ENCODE assay signal across 9 mouse cellular contexts in genomic region chr5:120698801-120699391, GRCm38 (mm10). TPM values are rescaled to one million over a fixed set of nuclear protein-coding genes. Genes with fewer than 3 reads are reported as not detected.
DNase-seq lines count a peak whose midpoint lies in the region; ATAC-seq lines count a peak whose summit lies in the region.
"Had no signal": no experiment of that assay in that cellular context is flagged by ENCODE, and none has a peak within 500 bp of the region (broad histone marks: within the 10 kb centered on the region; RNA-seq: fewer than 3 reads in every experiment).

No protein-coding gene starts in this region.

- peak; percentile 38 for DNase-seq in lung, postnatal 14 days
- no peak for DNase-seq in lung, postnatal 25 days (ENCODE audit: low spot score)
- DNase-seq in cerebellum, adult 11-12 months: peak; percentile 70
- no peak for DNase-seq in hindbrain, embryonic 11.5 days (ENCODE audit: low spot score)
- peak; percentile 91 for DNase-seq in retina, postnatal 1 day
- DNase-seq in spleen, adult 18-20 months: no peak
- no peak for DNase-seq in heart, embryonic 10.5 days (ENCODE audit: low spot score)
- DNase-seq in B cell, adult 2 months: no peak

- peaks cover 4% of the 10 kb centered on the region; the same call in 1 of the 2 replicates for H3K4me1 ChIP-seq in hindbrain, embryonic 11.5 days (replicated peaks; ENCODE audit: control insufficient read depth, insufficient read depth, low read length)
- H3K4me1 ChIP-seq in heart, embryonic 10.5 days: peaks cover 18% of the 10 kb centered on the region

- no peak for ATAC-seq in hindbrain, embryonic 11.5 days (ENCODE audit: low FRiP score)
- ATAC-seq: Patski had no signal

- peaks cover 25% of the 10 kb centered on the region for H3K27me3 ChIP-seq in hindbrain, embryonic 11.5 days (ENCODE audit: control insufficient read depth, insufficient read depth, low read length)
- peaks cover 96% of the 10 kb centered on the region for H3K27me3 ChIP-seq in heart, embryonic 10.5 days (ENCODE audit: insufficient read depth, poor library complexity, severe bottlenecking)

- no peaks in the 10 kb centered on the region for H3K36me3 ChIP-seq in hindbrain, embryonic 11.5 days (ENCODE audit: control insufficient read depth, insufficient read depth, low read length)
- no peaks in the 10 kb centered on the region for H3K36me3 ChIP-seq in heart, embryonic 10.5 days

- H3K4me3 ChIP-seq in hindbrain, embryonic 11.5 days (ENCODE audit: low read depth, low read length): no peak overlapping the region
- no peak overlapping the region for H3K4me3 ChIP-seq in heart, embryonic 10.5 days

- H3K9ac ChIP-seq in hindbrain, embryonic 11.5 days (ENCODE audit: low read depth, low read length): no peak overlapping the region

- H3K27ac ChIP-seq in hindbrain, embryonic 11.5 days (ENCODE audit: low read depth, low read length): peak overlapping the region; percentile 45; the same call in 1 of the 2 replicates
- H3K27ac ChIP-seq in heart, embryonic 10.5 days: no peak overlapping the region

- 49% methylated on average over 16 of the region's 16 CpGs for WGBS in hindbrain, embryonic 11.5 days
- whole genome bisulfite sequencing in heart, embryonic 10.5 days: 54% methylated on average over 16 of the region's 16 CpGs

- no peak overlapping the region for H3K4me2 ChIP-seq in hindbrain, embryonic 11.5 days (replicated peaks; ENCODE audit: low read depth, low read length)

- no peaks in the 10 kb centered on the region for H3K9me3 ChIP-seq in hindbrain, embryonic 11.5 days (ENCODE audit: control insufficient read depth, low read length)
- no peaks in the 10 kb centered on the region for H3K9me3 ChIP-seq in heart, embryonic 10.5 days

RNA-seq across cellular contexts. Expression of gene Dtx1, which starts 12.8 kb away (rescaled TPM):
- 4.6 and 5.0 TPM in 2 replicates for polyA plus RNA-seq in hindbrain, embryonic 11.5 days (2014; fragmentation: Nextera tagmentation; extraction: Ambion mirVana)
- polyA plus RNA-seq in heart, embryonic 10.5 days (2016; fragmentation: Nextera tagmentation; extraction: Ambion mirVana): 0.28 and 0.41 TPM in 2 replicates

RNA-seq across cellular contexts. Expression of gene Rasal1, which starts 50.3 kb away (rescaled TPM):
- not detected in 2 replicates for polyA plus RNA-seq in hindbrain, embryonic 11.5 days (2014; fragmentation: Nextera tagmentation; extraction: Ambion mirVana)
- 0.16 and 0.60 TPM in 2 replicates for polyA plus RNA-seq in heart, embryonic 10.5 days (2016; fragmentation: Nextera tagmentation; extraction: Ambion mirVana)

RNA-seq across cellular contexts. Expression of gene Oas2, which starts 50.8 kb away (rescaled TPM):
- polyA plus RNA-seq in hindbrain, embryonic 11.5 days (2014; fragmentation: Nextera tagmentation; extraction: Ambion mirVana): 0.13 TPM in 1 of 2 replicates, not detected in the other
- polyA plus RNA-seq in heart, embryonic 10.5 days (2016; fragmentation: Nextera tagmentation; extraction: Ambion mirVana): not detected in 2 replicates
- polyA plus RNA-seq: Patski had no signal

Comparison
In these comparisons a context has a peak if more than half of its experiments do, and no peak if none do; other contexts are left out.
1. DNase-seq: peak in lung, postnatal 14 days (single experiment), cerebellum, adult 11-12 months (single experiment) and retina, postnatal 1 day (single experiment); none in lung, postnatal 25 days (single experiment), hindbrain, embryonic 11.5 days (single experiment), spleen, adult 18-20 months (0 of 2), heart, embryonic 10.5 days (single experiment) and B cell, adult 2 months (0 of 2).